Mouse (Mus musculus): Measurements from ENCODE around the gene Usp5. TPM values are rescaled to one million over a fixed set of nuclear protein-coding genes. Genes with fewer than 3 reads are reported as not detected.

The Usp5 gene
- polyA plus RNA-seq, 1 experiment: 80.9 TPM

DNA sequence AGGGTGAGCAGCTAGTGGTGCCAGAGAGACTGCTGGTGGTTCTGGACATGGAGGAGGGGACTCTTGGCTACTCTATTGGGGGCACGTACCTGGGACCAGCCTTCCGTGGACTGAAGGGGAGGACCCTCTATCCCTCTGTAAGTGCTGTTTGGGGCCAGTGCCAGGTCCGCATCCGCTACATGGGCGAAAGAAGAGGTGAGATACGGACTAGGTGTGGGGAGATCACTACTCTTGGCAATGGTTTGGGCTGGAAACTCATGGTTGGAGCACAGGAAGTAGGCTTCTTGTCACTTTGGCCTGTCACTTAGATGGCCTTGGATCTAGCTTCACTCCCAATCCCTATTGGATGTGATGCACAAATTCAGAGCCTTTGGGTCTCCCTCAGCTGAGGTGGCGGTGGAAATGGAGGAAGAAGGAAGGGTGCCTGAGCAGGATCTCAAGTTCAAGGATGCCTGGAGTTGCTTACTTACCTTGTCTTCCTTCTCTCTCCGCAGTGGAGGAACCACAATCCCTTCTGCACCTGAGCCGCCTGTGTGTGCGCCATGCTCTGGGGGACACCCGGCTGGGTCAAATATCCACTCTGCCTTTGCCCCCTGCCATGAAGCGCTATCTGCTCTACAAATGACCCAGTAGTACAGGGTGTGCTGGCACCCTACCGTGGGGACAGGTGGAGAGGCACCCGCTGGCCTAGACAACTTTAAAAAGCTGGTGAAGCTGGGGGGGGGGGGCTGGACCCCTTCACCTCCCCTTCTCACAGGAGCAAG lies 19.3 kb downstream of the Usp5 start:
- H3K27me3 ChIP-seq (ENCODE audit: control insufficient read depth, insufficient read depth, low read length, poor library complexity, severe bottlenecking): no peaks in the 10 kb centered on the region
- no peak overlapping the region for H3K27ac ChIP-seq (ENCODE audit: insufficient read depth, low read length)
- peaks cover 8% of the 10 kb centered on the region for H3K36me3 ChIP-seq (ENCODE audit: control insufficient read depth, insufficient read depth, low read length, poor library complexity, severe bottlenecking)
- TF ChIP-seq CTCF (IDR thresholded peaks at IDR 0.05; ENCODE audit: low read depth, low read length): no peak
- TF ChIP-seq POLR2A (IDR thresholded peaks at IDR 0.05; ENCODE audit: insufficient read depth, low read length): no peak
- 0 out of 2 replicates have a peak, but pooled peaks have one; percentile 1 for TF ChIP-seq EP300 (IDR thresholded peaks at IDR 0.05; ENCODE audit: insufficient read depth, low read depth, low read length)
- H3K4me3 ChIP-seq (ENCODE audit: low read depth, low read length): peak overlapping the region; percentile 41
- H3K9me3 ChIP-seq (replicated peaks; ENCODE audit: control insufficient read depth, insufficient read depth, low read length, poor library complexity, severe bottlenecking): no peaks in the 10 kb centered on the region
- H3K4me1 ChIP-seq (ENCODE audit: control insufficient read depth, insufficient read depth, low read length): no peaks in the 10 kb centered on the region
- peak overlapping the region; percentile 75; the same call in 1 of the 2 replicates for H3K9ac ChIP-seq (ENCODE audit: low read depth, poor library complexity, severe bottlenecking)

GRCm38 (mm10) chr6:124809052-124809774 lies 20.1 kb downstream of the Usp5 start:
- no peaks in the 10 kb centered on the region for H3K4me1 ChIP-seq (ENCODE audit: control insufficient read depth, insufficient read depth, low read length)
- peak overlapping the region; percentile 19 for H3K27ac ChIP-seq (ENCODE audit: insufficient read depth, low read length)
- H3K9me3 ChIP-seq (replicated peaks; ENCODE audit: control insufficient read depth, insufficient read depth, low read length, poor library complexity, severe bottlenecking): no peaks in the 10 kb centered on the region
- H3K9ac ChIP-seq (ENCODE audit: low read depth, poor library complexity, severe bottlenecking): peak overlapping the region; percentile 75
- peaks cover 8% of the 10 kb centered on the region for H3K36me3 ChIP-seq (ENCODE audit: control insufficient read depth, insufficient read depth, low read length, poor library complexity, severe bottlenecking)
- TF ChIP-seq CTCF (IDR thresholded peaks at IDR 0.05; ENCODE audit: low read depth, low read length) (peak; percentile 78), POLR2A (IDR thresholded peaks at IDR 0.05; ENCODE audit: insufficient read depth, low read length) (peak; percentile 14), EP300 (IDR thresholded peaks at IDR 0.05; ENCODE audit: insufficient read depth, low read depth, low read length) (0 out of 2 replicates have a peak, but pooled peaks have one; percentile 4)
- no peaks in the 10 kb centered on the region for H3K27me3 ChIP-seq (ENCODE audit: control insufficient read depth, insufficient read depth, low read length, poor library complexity, severe bottlenecking)
- H3K4me3 ChIP-seq (ENCODE audit: low read depth, low read length): peak overlapping the region; percentile 93

- Histone ChIP-seq H3K4me1 (ENCODE audit: control insufficient read depth, insufficient read depth, low read length) (no peaks in the 10 kb centered on the region), H3K4me3 (ENCODE audit: low read depth, low read length) (peak within 1 kb of the TSS; percentile 93), H3K9me3 (replicated peaks; ENCODE audit: control insufficient read depth, insufficient read depth, low read length, poor library complexity, severe bottlenecking) (no peaks in the 10 kb centered on the region), H3K27ac (ENCODE audit: insufficient read depth, low read length) (peak within 1 kb of the TSS; percentile 19), H3K36me3 (ENCODE audit: control insufficient read depth, insufficient read depth, low read length, poor library complexity, severe bottlenecking) (peaks cover 8% of the 10 kb centered on the region), H3K27me3 (ENCODE audit: control insufficient read depth, insufficient read depth, low read length, poor library complexity, severe bottlenecking) (no peaks in the 10 kb centered on the region), H3K9ac (ENCODE audit: low read depth, poor library complexity, severe bottlenecking) (peak within 1 kb of the TSS; percentile 75)
- no peak for TF ChIP-seq CTCF (IDR thresholded peaks at IDR 0.05; ENCODE audit: low read depth, low read length)
- no peak for TF ChIP-seq EP300 (IDR thresholded peaks at IDR 0.05; ENCODE audit: insufficient read depth, low read depth, low read length)
- TF ChIP-seq POLR2A (IDR thresholded peaks at IDR 0.05; ENCODE audit: insufficient read depth, low read length): no peak
Measured at GRCm38 (mm10) chr6:124808358-124809012, 20.8 kb downstream of the Usp5 start, which contains the start of gene Spsb2. Spsb2 (plus strand) TSS chr6:124808661.

DNA sequence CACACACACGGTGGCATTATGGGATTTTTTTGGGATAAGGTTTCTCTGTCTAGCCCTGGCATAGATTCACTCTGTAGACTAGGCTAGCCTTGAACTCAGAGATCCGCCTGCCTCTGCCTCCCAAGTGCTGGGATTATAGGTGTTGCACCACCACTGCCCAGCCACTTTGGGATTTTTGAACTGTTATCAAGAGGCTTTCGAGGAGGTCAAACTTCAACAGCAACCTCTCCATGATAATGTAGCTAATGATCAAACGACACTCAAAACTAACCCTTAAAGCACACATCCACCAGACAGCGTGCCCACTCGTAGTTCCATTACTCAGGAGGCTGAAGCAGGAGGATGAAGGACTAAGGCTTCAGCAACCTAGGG lies 21.3 kb downstream of the Usp5 start:
- Histone ChIP-seq H3K27ac (ENCODE audit: insufficient read depth, low read length) (no peak overlapping the region), H3K36me3 (ENCODE audit: control insufficient read depth, insufficient read depth, low read length, poor library complexity, severe bottlenecking) (peaks cover 8% of the 10 kb centered on the region), H3K4me3 (ENCODE audit: low read depth, low read length) (peak overlapping the region; percentile 93), H3K27me3 (ENCODE audit: control insufficient read depth, insufficient read depth, low read length, poor library complexity, severe bottlenecking) (no peaks in the 10 kb centered on the region), H3K4me1 (ENCODE audit: control insufficient read depth, insufficient read depth, low read length) (no peaks in the 10 kb centered on the region), H3K9me3 (replicated peaks; ENCODE audit: control insufficient read depth, insufficient read depth, low read length, poor library complexity, severe bottlenecking) (no peaks in the 10 kb centered on the region), H3K9ac (ENCODE audit: low read depth, poor library complexity, severe bottlenecking) (0 out of 2 replicates have a peak overlapping the region, but pooled peaks have one; percentile 75)
- TF ChIP-seq POLR2A (IDR thresholded peaks at IDR 0.05; ENCODE audit: insufficient read depth, low read length): no peak
- TF ChIP-seq EP300 (IDR thresholded peaks at IDR 0.05; ENCODE audit: insufficient read depth, low read depth, low read length): no peak
- TF ChIP-seq CTCF (IDR thresholded peaks at IDR 0.05; ENCODE audit: low read depth, low read length): no peak

GRCm38 (mm10) chr6:124807366-124807765 lies 21.9 kb downstream of the Usp5 start:
- H3K4me3 ChIP-seq (ENCODE audit: low read depth, low read length): no peak overlapping the region
- no peaks in the 10 kb centered on the region for H3K27me3 ChIP-seq (ENCODE audit: control insufficient read depth, insufficient read depth, low read length, poor library complexity, severe bottlenecking)
- no peak overlapping the region for H3K27ac ChIP-seq (ENCODE audit: insufficient read depth, low read length)
- H3K36me3 ChIP-seq (ENCODE audit: control insufficient read depth, insufficient read depth, low read length, poor library complexity, severe bottlenecking): peaks cover 8% of the 10 kb centered on the region
- no peaks in the 10 kb centered on the region for H3K9me3 ChIP-seq (replicated peaks; ENCODE audit: control insufficient read depth, insufficient read depth, low read length, poor library complexity, severe bottlenecking)
- no peak overlapping the region for H3K9ac ChIP-seq (ENCODE audit: low read depth, poor library complexity, severe bottlenecking)
- no peaks in the 10 kb centered on the region for H3K4me1 ChIP-seq (ENCODE audit: control insufficient read depth, insufficient read depth, low read length)
- no peak for TF ChIP-seq POLR2A (IDR thresholded peaks at IDR 0.05; ENCODE audit: insufficient read depth, low read length)
- no peak for TF ChIP-seq CTCF (IDR thresholded peaks at IDR 0.05; ENCODE audit: low read depth, low read length)
